Mouse (Mus musculus): Measurements from ENCODE around the gene Cacnb2. TPM values are rescaled to one million over a fixed set of nuclear protein-coding genes. Genes with fewer than 3 reads are reported as not detected.

The Cacnb2 gene
- total RNA-seq (2023), result not detected

DNA sequence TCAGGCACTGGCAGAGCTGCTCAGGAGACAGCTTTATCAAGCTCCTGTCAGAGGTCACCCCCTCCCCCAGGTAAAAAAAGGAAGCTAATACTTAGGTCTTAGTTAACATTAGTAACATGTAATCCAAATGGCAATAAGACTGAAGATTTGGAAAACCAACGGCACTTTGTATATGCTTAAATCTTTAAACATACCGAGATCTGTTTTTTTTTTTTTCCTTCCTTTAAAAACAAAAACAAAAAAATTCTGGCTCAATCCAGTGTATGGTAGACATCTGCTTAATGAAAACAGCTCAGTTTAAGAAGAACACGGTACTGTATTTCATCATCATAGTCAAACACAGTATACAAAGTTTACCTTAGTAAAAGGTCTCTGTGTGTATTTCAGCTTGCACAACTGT lies at the start of gene Cacnb2:
TSS of gene Cacnb2 (plus strand) at position 301 of the 400 bp plus-strand sequence.

Other genes starting within 250 kb of the Cacnb2 start
- gene Slc39a12, start 214.8 kb upstream of the Cacnb2 start, total RNA-seq (2023), result not detected

Data from CD4-positive naive resting alpha-beta T cell, adult 57 days (primary cell).